Mouse (Mus musculus) gastrocnemius, postnatal 14 days (tissue): ENCODE results near the gene Fgfr2. TPM values are rescaled to one million over a fixed set of nuclear protein-coding genes. Genes with fewer than 3 reads are reported as not detected.

Source experiments
- DNase-seq: peaks from one replicate; pipeline ENCODE4 v3.0.0; 2021; ENCODE audit warnings: mixed read lengths
- intact Hi-C: fragments of 180-260 bp; cut with DNase I; formaldehyde crosslinking; loops from one replicate; pipeline ENCODE4 v1.15.1; 2025; ENCODE audit warnings: low total_unique reads
- total RNA-seq, 2 experiments: library from RNA; stranded (reverse); gene quantifications; 2 replicates each; pipeline ENCODE4 v1.2.3; 2021

The Fgfr2 gene
- total RNA-seq, 2 experiments from 2014 or later, result 1.2 to 1.8 TPM

DNA sequence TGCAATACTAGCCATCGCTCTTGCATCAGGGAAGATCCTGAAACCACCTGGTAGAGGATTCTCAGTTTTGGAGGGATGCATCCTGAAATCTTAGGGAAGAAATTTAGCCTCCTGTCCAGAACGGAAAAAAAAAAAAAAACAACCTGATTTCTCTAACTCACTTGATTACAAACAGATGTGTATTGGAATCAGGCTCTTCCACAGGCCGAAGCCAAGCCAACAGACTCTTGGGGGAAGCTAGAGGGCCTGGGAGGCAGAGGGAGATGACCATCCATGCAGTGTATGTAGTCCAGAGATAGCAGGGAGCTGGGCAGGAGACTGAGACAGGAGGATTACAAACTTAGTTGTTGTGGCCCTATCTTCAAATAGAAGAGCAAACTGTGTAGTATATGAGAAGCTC lies 29.0 kb downstream of the Fgfr2 start:
- peak; percentile 36 for DNase-seq
- intact Hi-C loops, result no loop called here

DNA sequence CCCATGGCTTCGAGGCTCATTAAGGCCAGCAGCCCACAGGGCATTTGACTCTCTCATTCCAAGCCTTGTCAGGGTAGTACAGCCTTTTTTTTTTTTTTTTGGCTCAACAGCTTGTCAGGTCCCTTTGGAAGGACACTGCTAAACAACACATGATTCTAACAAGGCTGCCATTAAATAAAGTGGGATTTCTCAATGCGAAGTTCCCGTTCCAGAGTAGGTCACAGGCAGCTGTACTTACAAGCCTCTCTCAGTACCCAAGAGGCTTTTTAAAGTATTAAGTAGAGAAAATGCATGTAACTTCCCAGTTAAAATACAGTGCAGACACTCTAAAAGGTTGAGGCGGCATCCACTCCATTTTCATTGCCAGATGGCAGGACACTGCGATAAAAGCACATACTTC lies 29.4 kb downstream of the Fgfr2 start:
- no peak for DNase-seq
- intact Hi-C loops, result no loop called here

DNA sequence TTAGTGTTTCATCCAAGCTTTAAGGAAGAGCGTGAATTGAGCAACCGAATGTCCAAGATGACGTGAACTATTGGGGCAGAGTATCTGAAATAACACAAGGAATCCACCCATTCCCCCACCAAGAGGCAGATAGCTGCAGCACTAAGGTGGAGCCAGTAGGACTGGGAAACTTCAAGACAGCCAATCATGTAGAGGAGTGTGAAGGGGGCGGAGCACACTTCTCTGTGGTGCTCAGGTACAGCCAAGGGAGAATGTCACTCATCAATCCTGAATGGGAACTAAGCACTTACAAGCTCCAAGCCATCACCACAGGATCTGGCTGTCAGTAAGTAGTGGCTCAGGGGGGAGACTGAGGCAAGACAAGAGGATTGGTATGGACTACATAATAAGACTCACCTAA lies 32.5 kb downstream of the Fgfr2 start:
- intact Hi-C loops, result no loop called here
- no peak for DNase-seq

DNA sequence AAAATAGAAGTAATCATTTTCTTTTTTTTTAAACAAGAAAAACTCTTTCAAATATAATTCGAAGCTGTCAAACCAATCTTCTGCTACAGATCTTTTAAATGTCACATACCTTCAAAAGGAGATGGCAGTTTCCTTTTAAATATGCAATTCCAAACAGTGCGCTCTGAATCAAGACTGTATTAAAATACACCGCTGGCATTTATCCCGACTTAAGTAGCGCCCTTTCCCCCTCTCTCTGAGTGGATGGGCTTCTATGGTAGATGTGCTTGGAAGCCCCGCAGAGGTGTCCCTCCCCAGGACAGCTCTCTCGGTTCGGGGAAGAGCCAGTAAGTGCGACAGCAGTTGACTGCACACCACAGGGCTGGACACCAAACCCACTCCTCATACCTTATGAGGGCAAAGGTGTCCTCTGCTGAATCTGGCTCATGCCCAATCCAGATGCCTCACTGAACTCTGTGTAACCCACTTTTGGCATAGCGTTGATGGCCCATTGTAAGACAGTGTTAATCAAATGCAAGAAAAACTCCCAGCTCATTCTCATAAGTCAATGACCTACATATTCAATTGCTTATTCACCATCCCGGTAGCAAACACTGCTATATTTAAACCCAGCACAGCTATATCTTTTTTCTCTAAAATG lies 33.4 kb downstream of the Fgfr2 start:
- intact Hi-C loops, result no loop called here
- no peak for DNase-seq

DNA sequence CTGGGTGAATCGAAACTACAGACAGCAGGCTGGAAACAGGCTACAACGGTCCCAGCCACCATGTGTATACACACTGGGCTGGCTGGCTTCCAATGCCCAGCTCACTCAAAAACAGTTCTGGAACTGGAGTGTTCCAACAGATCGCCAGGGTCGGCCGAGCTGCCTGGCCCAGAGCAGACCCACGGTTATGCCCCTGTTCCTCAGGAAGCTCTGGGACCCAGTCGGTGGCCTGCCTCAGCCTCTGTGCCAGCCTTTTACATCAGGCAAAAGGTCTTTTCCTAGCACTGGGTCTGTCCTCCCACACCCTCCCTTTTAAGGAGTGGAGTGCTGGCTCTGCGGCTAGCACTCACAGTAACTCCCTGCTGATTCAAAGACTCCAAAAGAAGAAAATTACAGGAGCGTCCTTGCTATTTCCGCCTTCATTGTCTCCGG lies 34.3 kb downstream of the Fgfr2 start:
- intact Hi-C loops, result no loop called here
- peak; percentile 54 for DNase-seq

DNA sequence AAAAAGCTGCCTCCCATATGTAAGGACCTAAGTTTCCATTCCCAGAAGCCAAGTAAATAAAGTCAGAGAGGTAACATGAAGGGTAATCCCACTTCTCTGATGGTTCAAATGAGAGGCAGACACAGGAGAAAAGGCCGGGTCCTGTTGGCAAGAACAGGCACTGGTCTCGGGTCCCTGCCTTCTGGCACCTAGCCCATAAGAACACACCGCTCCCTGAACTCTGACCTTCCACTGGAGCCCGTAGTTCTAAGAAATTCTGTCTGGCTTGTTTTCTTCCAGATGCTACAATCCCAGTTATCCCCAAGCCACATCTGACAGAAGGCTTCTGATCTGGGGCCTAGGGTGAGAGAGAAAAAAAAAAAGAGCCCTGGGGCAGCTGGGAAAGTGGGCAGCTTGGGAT lies 34.7 kb downstream of the Fgfr2 start:
- intact Hi-C loops, result no loop called here

DNA sequence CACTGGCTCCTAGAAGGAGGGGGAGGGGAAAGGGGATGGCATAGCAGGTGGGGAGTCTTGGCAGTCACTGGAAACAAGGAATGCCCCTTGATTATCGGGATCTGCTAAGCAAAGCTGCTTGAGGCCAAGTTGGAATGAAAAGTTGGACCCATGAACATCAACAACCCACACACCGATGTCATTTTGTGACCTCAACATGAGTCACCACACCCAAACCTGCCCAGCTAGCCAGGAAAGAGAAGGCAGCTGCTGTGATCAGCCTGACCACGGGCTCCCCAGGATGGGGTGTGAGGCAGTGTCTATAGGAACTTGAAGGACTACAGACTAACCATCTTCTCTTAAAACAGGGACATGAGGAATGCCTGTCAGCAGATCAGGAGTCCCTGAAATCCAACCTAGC lies 37.7 kb downstream of the Fgfr2 start:
- intact Hi-C loops, result no loop called here
- DNase-seq, result no peak

More for the DNA sequence above, 34.7 kb downstream of the Fgfr2 start:
- DNase-seq, result no peak

DNA sequence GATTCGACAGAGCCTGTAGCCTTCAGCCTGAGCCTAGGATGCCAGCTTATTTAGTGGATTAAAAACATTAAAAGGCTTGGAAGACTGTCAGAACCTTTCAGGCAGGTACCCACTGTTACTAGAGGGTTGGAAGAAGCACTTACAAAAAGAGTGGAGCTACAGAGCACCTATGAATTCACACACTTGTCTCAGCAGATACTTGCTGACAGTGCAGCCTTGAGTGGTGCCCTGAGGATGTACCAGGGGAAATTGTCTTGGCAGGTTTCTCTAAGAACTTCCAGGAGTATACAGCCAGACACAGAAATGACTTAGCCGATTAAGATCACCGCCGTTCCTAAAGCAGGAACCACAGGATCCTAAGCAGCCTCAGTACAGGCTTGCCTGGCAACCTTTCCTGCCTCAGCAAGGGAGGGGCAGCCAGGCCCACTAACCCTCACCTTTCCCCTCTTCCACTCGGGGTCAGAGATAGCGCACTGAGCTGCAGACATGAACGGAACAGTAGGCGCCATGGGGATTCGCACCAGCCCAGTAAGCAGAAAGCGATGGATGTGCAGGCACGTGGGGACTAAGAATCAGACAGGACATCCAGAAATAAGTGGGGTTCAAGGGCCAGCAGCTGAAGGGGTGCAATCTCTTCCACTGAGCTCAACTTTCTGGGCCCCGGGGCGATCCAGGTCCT lies 39.1 kb downstream of the Fgfr2 start:
- intact Hi-C loops, result no loop called here
- no peak for DNase-seq

DNA sequence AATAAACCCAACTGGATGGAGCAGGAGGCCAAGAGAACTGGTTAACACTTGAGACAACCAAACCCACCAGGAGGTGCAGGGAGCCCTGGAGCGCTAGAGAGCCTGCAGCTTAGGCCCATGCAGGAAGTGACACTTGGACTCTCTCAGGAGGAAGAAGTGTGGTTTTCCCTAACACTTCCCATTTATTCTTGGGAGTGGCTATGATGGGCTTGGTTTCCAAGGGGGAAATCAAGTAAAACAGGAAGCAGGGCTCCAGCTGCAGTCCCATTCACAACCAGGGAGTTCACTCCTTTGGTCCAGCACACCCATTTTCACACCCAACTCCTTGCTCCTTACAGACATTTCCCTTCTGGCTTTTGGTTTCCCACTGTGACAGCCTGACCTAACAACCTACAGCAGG lies 44.2 kb downstream of the Fgfr2 start:
- intact Hi-C loops, result no loop called here
- DNase-seq, result no peak

DNA sequence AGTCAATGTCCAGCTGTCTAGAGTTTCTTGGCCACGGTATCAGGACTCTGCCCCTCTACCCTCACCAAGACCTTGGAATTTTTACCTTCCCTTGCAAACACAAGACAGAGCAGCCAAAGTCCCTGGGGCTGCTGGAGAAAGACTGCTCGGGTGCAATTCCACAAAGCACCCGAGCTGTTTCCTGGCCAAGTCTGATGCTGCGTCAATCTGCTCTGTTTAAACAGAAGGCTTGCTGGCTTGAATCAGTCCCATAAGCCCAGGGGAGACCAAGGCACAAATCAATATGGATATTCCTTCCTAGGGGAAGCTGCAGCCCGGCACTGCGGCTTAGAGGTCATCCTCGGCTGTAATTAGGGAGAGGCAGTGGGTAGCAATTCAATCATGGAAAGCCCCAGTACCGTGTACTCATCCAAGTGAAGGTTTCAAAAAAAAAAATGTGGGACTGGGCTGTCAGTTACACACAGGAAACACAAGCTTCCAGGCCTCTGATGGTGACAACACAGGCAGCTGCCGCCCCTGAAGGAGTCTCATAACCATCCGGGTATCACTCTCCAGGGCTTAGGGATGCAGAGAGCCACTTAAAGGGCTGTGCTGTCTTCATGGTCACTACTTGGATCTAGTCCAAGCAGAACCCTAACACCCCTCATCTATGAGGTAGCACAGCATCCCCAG lies 48.6 kb downstream of the Fgfr2 start:
- DNase-seq, result no peak
- intact Hi-C loops, result no loop called here

DNA sequence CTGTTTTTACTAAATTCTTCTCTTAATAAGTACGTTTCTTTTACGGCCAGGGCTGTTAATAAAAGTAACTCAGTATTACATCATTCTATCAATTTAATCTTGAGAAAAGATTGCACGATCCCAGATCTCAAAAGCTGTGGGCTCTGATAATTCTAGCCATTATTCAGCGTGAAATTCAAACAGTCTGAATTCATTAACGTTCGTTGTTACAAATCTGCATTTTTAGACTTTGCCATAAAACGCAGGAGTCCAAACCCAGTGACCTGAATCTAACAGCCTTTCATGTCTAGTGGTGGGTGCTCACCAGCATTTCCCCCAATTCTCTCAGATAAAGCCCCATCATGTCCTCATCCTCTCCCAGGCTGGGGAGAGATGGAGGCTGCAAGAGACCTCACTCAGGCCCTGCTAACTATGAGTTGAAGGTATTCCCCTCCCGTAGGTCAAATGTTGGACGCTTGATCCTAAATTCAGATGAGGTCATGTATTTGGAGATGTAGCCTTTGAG lies 50.0 kb downstream of the Fgfr2 start:
- no peak for DNase-seq
- intact Hi-C loops, result no loop called here

DNA sequence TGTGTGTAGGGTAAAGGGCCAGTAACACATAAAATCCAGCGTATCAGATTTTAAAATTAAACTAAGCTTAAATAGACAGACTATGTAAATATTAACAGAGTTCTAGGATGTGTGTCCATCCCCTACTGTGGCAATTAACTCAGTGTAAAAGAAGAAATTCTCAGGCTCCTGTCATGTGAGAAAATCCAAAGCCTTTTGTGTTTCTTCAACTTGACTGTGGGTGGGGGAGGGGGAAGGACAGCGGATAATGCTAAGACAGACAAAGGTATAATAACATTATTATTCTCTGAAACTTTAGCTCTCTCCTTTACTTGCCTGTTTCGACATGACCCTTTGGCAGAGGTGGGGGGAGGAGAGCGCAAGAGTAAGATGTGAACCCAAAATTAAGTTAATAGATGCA lies 50.6 kb downstream of the Fgfr2 start:
- intact Hi-C loops, result no loop called here
- no peak for DNase-seq

DNA sequence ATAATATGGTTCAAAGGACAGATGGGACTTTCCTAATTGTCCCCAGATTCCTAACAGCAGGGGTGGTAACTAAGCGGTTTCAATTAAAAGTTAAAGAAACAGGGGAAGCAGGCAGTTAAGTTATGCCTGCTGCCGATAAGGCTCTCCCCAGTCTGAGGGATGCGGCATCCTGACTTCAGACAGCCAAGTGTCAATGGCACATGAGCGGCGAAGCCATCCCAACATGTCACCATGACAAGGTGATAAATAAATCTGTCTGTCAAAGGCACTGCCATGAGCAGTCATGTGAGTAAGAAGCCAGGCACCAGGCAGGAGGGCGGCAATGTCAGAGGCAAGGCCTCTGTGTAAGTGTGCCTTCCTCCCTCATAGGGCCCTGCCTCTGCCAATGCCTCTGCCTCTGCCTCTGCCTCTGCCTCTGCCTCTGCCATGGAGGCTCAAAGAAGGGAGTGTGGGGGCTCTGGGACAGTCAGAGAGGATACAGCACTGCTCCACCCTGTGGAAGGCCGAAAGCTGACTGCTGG lies 55.8 kb downstream of the Fgfr2 start:
- DNase-seq, result no peak
- intact Hi-C loops, result no loop called here

DNA sequence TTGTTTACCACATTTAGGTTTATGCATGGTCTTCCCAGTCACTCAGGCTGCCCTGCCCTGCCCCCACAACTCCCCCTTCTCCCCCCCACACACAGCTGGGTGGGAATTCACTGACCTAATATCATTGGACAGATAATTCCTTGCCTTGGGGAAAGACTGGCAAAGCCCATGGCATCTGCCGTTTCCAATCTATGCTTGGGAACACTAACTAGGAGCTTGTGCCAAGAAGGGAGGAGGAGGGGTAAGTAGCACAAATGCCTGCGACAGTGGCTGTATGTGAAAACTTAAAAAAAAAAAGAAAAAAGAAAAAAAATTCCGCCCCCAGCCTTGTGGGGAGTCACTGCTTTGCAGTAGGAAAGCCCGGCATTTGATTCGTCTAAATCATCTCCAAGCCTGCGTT lies 56.4 kb downstream of the Fgfr2 start:
- intact Hi-C loops, result no loop called here

DNA sequence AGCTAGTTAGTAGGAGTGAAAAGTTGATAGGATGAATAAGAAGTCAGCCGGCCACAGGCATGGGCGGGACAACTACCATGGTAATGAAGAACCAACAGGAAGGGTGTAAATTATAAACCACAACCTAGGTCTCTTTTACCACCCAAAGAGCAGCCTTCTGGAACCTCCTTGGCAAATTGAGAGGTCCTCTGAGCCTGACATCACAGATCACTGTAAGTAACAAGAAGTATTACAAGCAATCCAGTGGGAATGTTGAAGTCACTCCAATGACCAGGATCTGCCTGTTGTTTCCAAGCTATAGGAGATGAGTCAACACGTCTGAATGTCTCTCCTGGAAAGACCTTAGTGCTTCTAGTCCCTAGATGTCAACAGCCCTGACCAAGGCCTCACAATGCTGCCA lies 61.1 kb downstream of the Fgfr2 start:
- intact Hi-C loops, result no loop called here

More for the DNA sequence above, 56.4 kb downstream of the Fgfr2 start:
- DNase-seq, result no peak

DNA sequence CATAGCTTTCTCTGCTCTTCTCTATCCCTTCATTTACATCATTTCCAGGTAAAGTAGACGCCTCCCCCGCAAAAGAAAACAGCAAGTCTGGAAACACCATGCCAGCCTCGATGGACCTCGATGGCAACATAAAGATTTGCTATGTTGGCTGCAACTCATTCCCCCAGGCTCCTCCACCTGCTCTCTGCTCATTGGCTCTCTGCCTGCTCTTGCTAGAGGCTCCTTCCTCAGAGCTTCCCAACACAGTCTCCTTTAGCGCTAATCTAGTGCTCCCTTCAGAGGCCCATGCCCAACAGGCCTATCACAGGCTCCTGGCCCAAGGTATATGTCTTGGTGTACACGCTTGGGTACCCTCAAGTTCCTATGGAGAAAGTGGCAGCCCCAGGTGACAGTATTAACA lies 63.0 kb downstream of the Fgfr2 start:
- intact Hi-C loops, result no loop called here
- DNase-seq, result no peak

More for the DNA sequence above, 61.1 kb downstream of the Fgfr2 start:
- no peak for DNase-seq

DNA sequence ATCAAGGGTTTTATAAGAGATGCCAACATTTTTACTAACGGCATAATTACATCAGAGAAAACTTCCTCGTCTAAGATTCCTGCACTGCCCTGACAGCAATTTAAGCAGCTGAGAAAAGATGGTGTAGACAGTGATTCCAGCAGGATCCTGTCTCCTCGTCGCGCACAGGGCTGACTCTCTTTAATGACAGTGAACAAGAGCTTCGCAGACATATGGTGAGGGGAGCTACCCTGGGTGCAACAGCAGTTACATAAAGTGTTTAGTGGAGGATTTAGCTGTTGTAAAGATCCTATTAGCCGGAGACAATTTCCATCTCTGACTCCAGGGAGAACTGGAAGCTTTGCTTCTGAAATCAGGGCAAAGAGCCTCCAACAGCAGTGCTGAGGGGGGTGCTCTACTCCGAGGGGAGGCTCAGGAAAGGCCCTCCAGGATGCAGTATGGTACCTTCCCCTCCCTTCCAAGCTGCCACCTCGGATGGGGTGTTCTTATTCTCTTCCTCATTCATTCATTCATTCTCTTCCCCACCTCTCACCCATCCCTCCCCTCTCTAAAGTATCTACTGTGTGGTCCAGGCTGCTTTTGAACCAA lies 63.5 kb downstream of the Fgfr2 start:
- intact Hi-C loops, result loop anchor here (5.0 kb wide), 1 partner anchor 63 kb away; the partner anchor contains the start of genes Ctbp2 and Fgfr2
- no peak for DNase-seq

DNA sequence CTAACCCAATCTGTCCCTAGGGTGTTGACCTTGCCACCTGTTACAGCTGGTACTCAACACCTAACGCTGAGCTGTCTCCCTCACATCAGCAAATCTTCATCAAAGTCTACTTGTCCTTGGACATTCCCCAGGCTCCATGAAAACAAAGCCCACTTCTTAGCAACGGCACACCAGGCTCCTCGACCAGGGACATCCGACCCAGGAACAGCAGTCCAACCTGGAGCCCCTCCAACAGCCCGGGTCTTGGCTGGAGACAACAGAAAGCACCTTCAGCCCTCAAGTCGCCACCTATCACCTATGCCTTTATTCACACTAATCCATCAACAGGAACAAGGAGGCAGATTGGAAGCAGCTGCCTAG lies 64.0 kb downstream of the Fgfr2 start:
- DNase-seq, result peak; percentile 83
- intact Hi-C loops, result loop anchor here (5.0 kb wide), 1 partner anchor 63 kb away; the partner anchor contains the start of genes Ctbp2 and Fgfr2

DNA sequence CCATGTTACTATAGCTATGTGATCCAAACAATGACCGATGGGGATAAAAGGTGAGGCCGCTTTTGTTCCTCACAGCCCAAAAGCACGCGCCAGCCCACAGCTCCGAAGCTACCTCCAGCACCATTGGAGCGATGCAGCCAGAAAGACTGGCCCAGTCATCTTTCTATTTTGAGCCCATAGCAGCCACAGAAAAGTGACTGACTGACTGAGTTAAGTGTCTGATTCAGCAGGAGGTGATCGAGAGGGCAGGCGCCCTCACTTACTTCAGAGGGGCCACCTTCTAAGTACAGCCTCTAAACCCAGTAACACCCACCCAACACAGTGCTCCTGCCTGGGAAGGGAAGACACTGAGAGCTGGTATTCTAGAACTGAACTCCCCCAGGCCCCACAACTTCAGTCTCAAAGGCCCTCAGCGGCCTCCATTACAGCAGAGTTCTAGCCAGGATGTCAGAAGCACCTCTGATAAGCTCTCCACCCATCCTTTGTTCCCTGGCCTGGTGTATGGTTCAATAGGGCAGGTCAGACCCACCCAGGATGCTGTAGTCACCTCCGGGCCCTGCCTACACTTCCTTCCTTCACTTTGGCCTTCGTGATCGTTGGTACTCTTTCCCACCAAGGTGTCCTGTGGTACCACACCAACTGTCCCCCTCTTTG lies 64.5 kb downstream of the Fgfr2 start:
- no peak for DNase-seq
- intact Hi-C loops, result loop anchor here (5.0 kb wide), 1 partner anchor 64 kb away; the partner anchor contains the start of genes Ctbp2 and Fgfr2
